Mouse (Mus musculus) cortical plate, adult 2 months (tissue): Measurements from ENCODE around the gene Tmem201.

Experiments
- CTCF ChIP-seq: fragments of 200-500 bp; IDR thresholded peaks from 2 replicates; pipeline ENCODE4 v1.5.1; 2011; ENCODE audit warnings: mild to moderate bottlenecking, control low read depth, low read length; ENCODE audit not compliant: insufficient read depth; ENCODE audit errors: extremely low read depth
- POLR2A ChIP-seq: fragments of 200-500 bp; IDR thresholded peaks from 2 replicates; pipeline ENCODE4 v1.6.1; 2011; ENCODE audit warnings: mild to moderate bottlenecking, low read length, control low read depth; ENCODE audit not compliant: insufficient read depth; ENCODE audit errors: extremely low read depth

GRCm38 (mm10) chr4:149782975-149783374 lies 45.1 kb upstream of the Tmem201 start:
- TF ChIP-seq CTCF (no peak), POLR2A (no peak)
